Comparison of ENCODE assay signal across 25 mouse cellular contexts in genomic region chr1:118903742-118904141, GRCm38 (mm10).
DNase-seq lines count a peak whose midpoint lies in the region; ATAC-seq and TF ChIP-seq lines count a peak whose summit lies in the region.
"Had no signal": no experiment of that assay in that cellular context is flagged by ENCODE, and none has a peak within 500 bp of the region (broad histone marks: within the 10 kb centered on the region; RNA-seq: fewer than 3 reads in every experiment).

No protein-coding gene starts in this region.

- H3K27ac ChIP-seq in embryonic facial prominence, embryonic 15.5 days (replicated peaks): peak overlapping the region; percentile 34; the same call in 1 of the 2 replicates
- H3K27ac ChIP-seq in embryonic facial prominence, embryonic 10.5 days (replicated peaks): no peak overlapping the region
- H3K27ac ChIP-seq in kidney, adult 2 months (ENCODE audit: insufficient read depth, low read depth, low read length): no peak overlapping the region
- peak overlapping the region; percentile 81 for H3K27ac ChIP-seq in limb, embryonic 10.5 days
- H3K27ac ChIP-seq: gastrocnemius, adult 2 months; hindbrain, embryonic 10.5 days; hindbrain, embryonic 15.5 days had no signal

- H3K27me3 ChIP-seq in embryonic facial prominence, embryonic 15.5 days: no peaks in the 10 kb centered on the region
- H3K27me3 ChIP-seq in embryonic facial prominence, embryonic 10.5 days (replicated peaks; ENCODE audit: low read depth, poor library complexity, severe bottlenecking): peaks cover 2% of the 10 kb centered on the region; the same call in 1 of the 2 replicates
- no peaks in the 10 kb centered on the region for H3K27me3 ChIP-seq in kidney, adult 2 months (replicated peaks; ENCODE audit: control insufficient read depth, insufficient read depth, low read length)
- H3K27me3 ChIP-seq in limb, embryonic 10.5 days (ENCODE audit: low read depth, poor library complexity, severe bottlenecking): no peaks in the 10 kb centered on the region
- H3K27me3 ChIP-seq: embryonic facial prominence, embryonic 13.5 days; hindbrain, embryonic 15.5 days; Patski had no signal

- H3K4me3 ChIP-seq in embryonic facial prominence, embryonic 15.5 days (replicated peaks): no peak overlapping the region
- H3K4me3 ChIP-seq in embryonic facial prominence, embryonic 10.5 days: no peak overlapping the region
- no peak overlapping the region for H3K4me3 ChIP-seq in kidney, adult 2 months (ENCODE audit: insufficient read depth, low read depth, low read length)
- H3K4me3 ChIP-seq in limb, embryonic 10.5 days: no peak overlapping the region
- H3K4me3 ChIP-seq: embryonic facial prominence, embryonic 13.5 days; gastrocnemius, adult 2 months; hindbrain, embryonic 10.5 days; hindbrain, embryonic 15.5 days had no signal

- no peak overlapping the region for H3K4me2 ChIP-seq in embryonic facial prominence, embryonic 15.5 days (replicated peaks)
- H3K4me2 ChIP-seq: embryonic facial prominence, embryonic 13.5 days; heart, embryonic 11.5 days; hindbrain, embryonic 15.5 days had no signal

- DNase-seq in embryonic facial prominence, embryonic 10.5 days (ENCODE audit: low spot score): no peak
- DNase-seq in kidney, adult 2 months: peak; percentile 2
- DNase-seq in kidney, postnatal 25 days: no peak
- DNase-seq in limb, embryonic 10.5 days (ENCODE audit: low spot score): no peak
- DNase-seq in heart, postnatal 10 days: no peak
- DNase-seq: adrenal gland, postnatal 10 days; adrenal gland, postnatal 36 days; cerebellum, adult 11 months; cerebellum, adult 2 months; cerebellum, adult 9-11 months; cerebellum, postnatal 25 days; forebrain, postnatal 0 days; gastrocnemius, adult 2 months; gastrocnemius, postnatal 14 days; heart, adult 11 months; heart, postnatal 36 days had no signal

- H3K36me3 ChIP-seq in embryonic facial prominence, embryonic 15.5 days: no peaks in the 10 kb centered on the region
- H3K36me3 ChIP-seq in embryonic facial prominence, embryonic 10.5 days (replicated peaks): peaks cover 6% of the 10 kb centered on the region; the same call in 1 of the 2 replicates
- no peaks in the 10 kb centered on the region for H3K36me3 ChIP-seq in kidney, adult 2 months (ENCODE audit: control insufficient read depth, insufficient read depth, low read length)
- H3K36me3 ChIP-seq in limb, embryonic 10.5 days: peaks cover 7% of the 10 kb centered on the region; the same call in 1 of the 2 replicates
- H3K36me3 ChIP-seq: embryonic facial prominence, embryonic 13.5 days; hindbrain, embryonic 10.5 days; hindbrain, embryonic 15.5 days had no signal

- no peak for ATAC-seq in embryonic facial prominence, embryonic 15.5 days (ENCODE audit: insufficient number of reproducible peaks, low FRiP score, low TSS enrichment, low read depth)
- ATAC-seq: forebrain, embryonic 14.5 days; forebrain, postnatal 0 days; inflammation-experienced regulatory T-cells, adult 6 months; intestine, embryonic 16.5 days; Patski had no signal

- peaks cover 84% of the 10 kb centered on the region for H3K4me1 ChIP-seq in embryonic facial prominence, embryonic 15.5 days
- peaks cover 44% of the 10 kb centered on the region for H3K4me1 ChIP-seq in embryonic facial prominence, embryonic 10.5 days
- no peaks in the 10 kb centered on the region for H3K4me1 ChIP-seq in kidney, adult 2 months (ENCODE audit: control insufficient read depth, insufficient read depth, low read length)
- peaks cover 95% of the 10 kb centered on the region for H3K4me1 ChIP-seq in limb, embryonic 10.5 days

- H3K9ac ChIP-seq in embryonic facial prominence, embryonic 15.5 days: no peak overlapping the region
- H3K9ac ChIP-seq: embryonic facial prominence, embryonic 13.5 days; forebrain, postnatal 0 days; hindbrain, embryonic 15.5 days had no signal

- intact Hi-C loops in heart, postnatal 10 days (cut with DNase I): no loop called here

- WGBS in embryonic facial prominence, embryonic 15.5 days: 71% methylated on average over 3 of the region's 3 CpGs
- 94% methylated on average over 3 of the region's 3 CpGs for WGBS in embryonic facial prominence, embryonic 10.5 days
- 90% methylated on average over 3 of the region's 3 CpGs for WGBS in kidney, adult 2 months
- 96% methylated on average over 3 of the region's 3 CpGs for WGBS in limb, embryonic 10.5 days

- TF ChIP-seq POLR2A in kidney, adult 2 months (IDR thresholded peaks at IDR 0.05; ENCODE audit: low read depth, low read length): no peak

- TF ChIP-seq CTCF in kidney, adult 2 months (conservative IDR thresholded peaks at IDR 0.05; ENCODE audit: insufficient read depth, insufficient read length, low read depth, low read length): no peak

- no peaks in the 10 kb centered on the region for H3K9me3 ChIP-seq in embryonic facial prominence, embryonic 15.5 days (replicated peaks)
- no peaks in the 10 kb centered on the region for H3K9me3 ChIP-seq in embryonic facial prominence, embryonic 10.5 days
- H3K9me3 ChIP-seq in limb, embryonic 10.5 days (replicated peaks): no peaks in the 10 kb centered on the region
- H3K9me3 ChIP-seq: embryonic facial prominence, embryonic 13.5 days; hindbrain, embryonic 10.5 days; hindbrain, embryonic 15.5 days had no signal

Comparison
In these comparisons a context has a peak if more than half of its experiments do, and no peak if none do; other contexts are left out.
1. H3K27ac ChIP-seq: peak in embryonic facial prominence, embryonic 15.5 days (single experiment) and limb, embryonic 10.5 days (single experiment); none in embryonic facial prominence, embryonic 10.5 days (single experiment) and kidney, adult 2 months (single experiment).